Mouse (Mus musculus) liver, embryonic 15.5 days (tissue): ENCODE measurements around the gene Prkce. TPM values are rescaled to one million over a fixed set of nuclear protein-coding genes. Genes with fewer than 3 reads are reported as not detected.

ENCODE experiments used
- ATAC-seq: fragments of 200-750 bp; cut with Nextera tagmentation; 2 replicates; pipeline ENCODE4 v1.8.0; 2017; ENCODE audit warnings: moderate number of reproducible peaks, mild to moderate bottlenecking, moderate library complexity; ENCODE audit not compliant: insufficient read depth
- H3K27ac ChIP-seq: fragments of 300-500 bp; sonication (generic); replicated peaks from 2 replicates; pipeline ENCODE4 v1.5.1; 2015; ENCODE audit warnings: mild to moderate bottlenecking, inconsistent platforms
- H3K27me3 ChIP-seq: fragments of 300-500 bp; sonication (generic); 2 replicates; pipeline ENCODE4 v1.6.1; 2015; ENCODE audit warnings: mild to moderate bottlenecking, inconsistent platforms
- H3K36me3 ChIP-seq: fragments of 300-500 bp; sonication (generic); replicated peaks from 2 replicates; pipeline ENCODE4 v1.6.1; 2015; ENCODE audit warnings: moderate library complexity, mild to moderate bottlenecking, inconsistent platforms
- H3K4me1 ChIP-seq: fragments of 300-500 bp; sonication (generic); replicated peaks from 2 replicates; pipeline ENCODE4 v1.6.1; 2015; ENCODE audit warnings: inconsistent platforms
- H3K4me2 ChIP-seq: fragments of 300-500 bp; sonication (generic); 2 replicates; pipeline ENCODE4 v1.6.1; 2015; ENCODE audit warnings: moderate library complexity, mild to moderate bottlenecking, inconsistent platforms
- H3K4me3 ChIP-seq: fragments of 300-500 bp; sonication (generic); replicated peaks from 2 replicates; pipeline ENCODE4 v1.5.1; 2015; ENCODE audit warnings: mild to moderate bottlenecking, inconsistent platforms
- H3K9ac ChIP-seq: fragments of 300-500 bp; sonication (generic); 2 replicates; pipeline ENCODE4 v1.6.1; 2015; ENCODE audit warnings: moderate library complexity, mild to moderate bottlenecking, inconsistent platforms
- H3K9me3 ChIP-seq: fragments of 300-500 bp; sonication (generic); replicated peaks from 2 replicates; pipeline ENCODE4 v1.6.1; 2016; ENCODE audit warnings: inconsistent platforms
- WGBS: fragments of 180-500 bp; shearing (Covaris S2); methylation state at CpG from one replicate; pipeline ENCODE4 v1.1.7; 2015; ENCODE audit warnings: mixed read lengths; ENCODE audit not compliant: insufficient replicate concordance; 5-methylcytosine and 5-hydroxymethylcytosine counted together
- polyA plus RNA-seq: library from polyadenylated mRNA; unstranded; fragments of >200 nt; fragmentation: Nextera tagmentation; extraction: Ambion mirVana; gene quantifications from 2 replicates; pipeline ENCODE4 v1.2.1, GENCODE M21; 2015

The Prkce gene
- polyA plus RNA-seq, 1 experiment from 2014 or later, result 0.79 TPM

DNA sequence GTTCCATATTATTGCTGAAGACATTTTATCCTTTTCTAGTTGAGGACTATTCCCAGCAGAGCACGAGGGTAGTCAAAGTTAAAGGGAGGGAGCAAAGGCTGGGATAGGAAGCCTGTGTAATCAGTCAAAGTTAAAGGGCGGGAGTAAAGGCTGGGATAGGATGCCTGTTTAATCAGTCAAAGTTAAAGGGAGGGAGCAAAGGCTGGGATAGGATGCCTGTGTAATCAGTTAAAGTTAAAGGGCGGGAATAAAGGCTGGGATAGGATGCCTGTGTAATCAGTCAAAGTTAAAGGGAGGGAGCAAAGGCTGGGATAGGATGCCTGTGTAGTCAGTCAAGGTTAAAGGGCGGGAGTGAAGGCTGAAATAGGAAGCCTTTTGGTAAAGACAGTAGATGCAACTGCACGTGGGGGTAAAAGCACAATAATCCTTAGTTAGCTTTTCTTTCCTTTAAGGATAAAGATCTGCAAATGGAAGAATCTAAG lies 16.7 kb upstream of the Prkce start:
- WGBS, result 18% methylated on average over 5 of the region's 5 CpGs
- no peaks in the 10 kb centered on the region for H3K9me3 ChIP-seq
- H3K4me2 ChIP-seq, result no peak overlapping the region; the same call in 1 of the 2 replicates
- peaks cover 4% of the 10 kb centered on the region for H3K4me1 ChIP-seq
- no peaks in the 10 kb centered on the region for H3K27me3 ChIP-seq
- no peak overlapping the region for H3K27ac ChIP-seq
- peak; percentile 80 for ATAC-seq
- H3K4me3 ChIP-seq, result no peak overlapping the region
- no peak overlapping the region for H3K9ac ChIP-seq
- H3K36me3 ChIP-seq, result no peaks in the 10 kb centered on the region

DNA sequence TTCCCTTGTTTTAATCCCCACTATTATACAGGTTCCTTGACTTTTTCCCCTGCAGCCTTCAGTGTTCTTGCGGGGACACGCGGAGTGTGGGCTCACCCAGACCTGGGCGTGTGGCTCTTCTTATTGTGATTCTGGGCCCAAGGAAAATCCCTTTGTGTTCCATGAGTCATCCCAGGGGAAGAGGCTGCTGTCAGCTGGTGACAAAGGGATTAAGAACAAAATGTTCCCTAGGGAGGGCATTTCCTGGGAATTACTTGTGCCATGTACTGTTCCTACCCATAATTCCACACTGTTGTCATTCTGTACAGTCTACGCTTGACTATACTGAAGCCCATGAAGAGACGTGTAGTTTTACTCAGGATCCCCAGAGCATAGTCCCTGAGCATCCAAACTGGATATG lies 10.6 kb upstream of the Prkce start:
- Histone ChIP-seq H3K9me3 (no peaks in the 10 kb centered on the region), H3K36me3 (no peaks in the 10 kb centered on the region), H3K4me2 (no peak overlapping the region), H3K4me3 (no peak overlapping the region), H3K27me3 (0 out of 2 replicates have a peak, but pooled peaks cover 4% of the 10 kb centered on the region), H3K9ac (no peak overlapping the region), H3K27ac (no peak overlapping the region), H3K4me1 (no peaks in the 10 kb centered on the region)
- WGBS, result 74% methylated on average over 6 of the region's 6 CpGs
- ATAC-seq, result no peak

DNA sequence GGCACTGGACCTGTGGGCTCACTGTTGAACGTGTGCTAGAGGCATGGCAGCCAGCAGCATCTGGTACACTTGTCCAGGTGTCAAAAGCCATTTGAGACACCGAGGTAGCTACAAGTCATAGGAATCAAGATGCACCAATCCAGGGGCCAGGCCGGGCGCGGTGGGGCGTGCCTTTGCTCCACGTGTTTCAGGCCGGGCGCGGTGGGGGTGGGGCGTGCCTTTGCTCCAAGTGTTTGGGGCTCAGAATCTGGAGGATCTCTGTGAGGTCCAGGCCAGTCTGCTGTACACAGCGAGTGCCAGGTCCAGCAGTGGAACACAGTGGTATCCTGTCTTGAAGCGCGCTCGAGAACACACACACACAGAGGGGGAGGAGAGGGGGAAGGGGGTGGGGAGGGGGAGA lies 4.9 kb upstream of the Prkce start:
- Histone ChIP-seq H3K9me3 (no peaks in the 10 kb centered on the region), H3K4me3 (no peak overlapping the region), H3K36me3 (no peaks in the 10 kb centered on the region), H3K4me2 (no peak overlapping the region), H3K4me1 (peaks cover 14% of the 10 kb centered on the region), H3K27ac (no peak overlapping the region), H3K9ac (no peak overlapping the region), H3K27me3 (peaks cover 23% of the 10 kb centered on the region)
- 58% methylated on average over 15 of the region's 15 CpGs for WGBS
- no peak for ATAC-seq

DNA sequence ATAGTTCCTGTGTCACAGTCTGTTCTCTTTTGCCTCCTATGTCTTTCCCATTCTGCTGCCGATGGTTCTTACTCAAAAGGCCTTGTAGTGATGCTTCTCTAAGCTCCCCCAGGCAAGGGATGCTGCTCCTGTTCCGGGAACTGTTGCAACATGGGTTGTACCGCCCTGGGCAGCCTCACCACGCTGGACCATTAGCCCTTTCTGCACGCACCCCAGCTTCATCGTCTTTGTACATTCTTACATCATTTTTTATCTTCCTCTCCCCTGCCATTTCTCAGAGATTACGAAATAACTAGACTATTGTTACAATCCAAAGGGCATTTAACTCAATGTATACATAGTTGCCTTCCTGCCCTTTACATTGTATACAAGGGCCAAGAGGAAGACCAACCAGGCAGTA lies 3.2 kb upstream of the Prkce start:
- H3K4me1 ChIP-seq, result peaks cover 29% of the 10 kb centered on the region
- no peak overlapping the region for H3K27ac ChIP-seq
- WGBS, result 50% methylated on average over 7 of the region's 7 CpGs
- ATAC-seq, result no peak
- H3K9me3 ChIP-seq, result no peaks in the 10 kb centered on the region
- no peak overlapping the region for H3K9ac ChIP-seq
- no peak overlapping the region for H3K4me3 ChIP-seq
- no peak overlapping the region for H3K4me2 ChIP-seq
- peaks cover 36% of the 10 kb centered on the region for H3K27me3 ChIP-seq
- H3K36me3 ChIP-seq, result no peaks in the 10 kb centered on the region

DNA sequence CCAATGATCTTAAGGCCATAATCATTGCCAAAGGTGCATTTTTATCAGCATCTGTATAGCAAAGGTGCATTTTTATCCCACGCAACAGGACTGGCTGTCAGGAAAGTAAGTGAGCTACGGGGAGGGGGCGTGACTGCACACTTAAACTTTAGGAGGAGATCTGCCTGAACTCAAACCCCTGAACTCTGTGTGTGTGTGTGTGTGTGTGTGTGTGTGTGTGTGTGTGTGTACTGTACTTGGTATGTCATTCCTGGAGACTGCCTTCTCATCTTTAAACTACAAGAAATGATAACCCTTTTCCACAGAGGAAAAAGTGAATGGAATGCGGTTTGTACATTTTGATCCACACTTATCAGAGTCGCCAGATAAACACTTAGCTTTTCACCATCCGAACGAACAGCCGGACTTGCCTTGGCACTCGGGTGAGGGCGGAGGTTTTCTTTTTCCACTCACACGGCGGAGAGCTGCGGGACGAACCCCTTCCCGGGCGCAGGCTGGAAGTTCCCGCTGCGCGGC lies 1.5 kb upstream of the Prkce start:
- no peak for ATAC-seq
- peaks cover 32% of the 10 kb centered on the region for H3K4me1 ChIP-seq
- no peaks in the 10 kb centered on the region for H3K36me3 ChIP-seq
- WGBS, result 6% methylated on average over 19 of the region's 19 CpGs
- peak overlapping the region; percentile 64 for H3K9ac ChIP-seq
- peak overlapping the region; percentile 89 for H3K4me2 ChIP-seq
- H3K9me3 ChIP-seq, result no peaks in the 10 kb centered on the region
- peak overlapping the region; percentile 74 for H3K4me3 ChIP-seq
- H3K27me3 ChIP-seq, result peaks cover 53% of the 10 kb centered on the region
- peak overlapping the region; percentile 85 for H3K27ac ChIP-seq

DNA sequence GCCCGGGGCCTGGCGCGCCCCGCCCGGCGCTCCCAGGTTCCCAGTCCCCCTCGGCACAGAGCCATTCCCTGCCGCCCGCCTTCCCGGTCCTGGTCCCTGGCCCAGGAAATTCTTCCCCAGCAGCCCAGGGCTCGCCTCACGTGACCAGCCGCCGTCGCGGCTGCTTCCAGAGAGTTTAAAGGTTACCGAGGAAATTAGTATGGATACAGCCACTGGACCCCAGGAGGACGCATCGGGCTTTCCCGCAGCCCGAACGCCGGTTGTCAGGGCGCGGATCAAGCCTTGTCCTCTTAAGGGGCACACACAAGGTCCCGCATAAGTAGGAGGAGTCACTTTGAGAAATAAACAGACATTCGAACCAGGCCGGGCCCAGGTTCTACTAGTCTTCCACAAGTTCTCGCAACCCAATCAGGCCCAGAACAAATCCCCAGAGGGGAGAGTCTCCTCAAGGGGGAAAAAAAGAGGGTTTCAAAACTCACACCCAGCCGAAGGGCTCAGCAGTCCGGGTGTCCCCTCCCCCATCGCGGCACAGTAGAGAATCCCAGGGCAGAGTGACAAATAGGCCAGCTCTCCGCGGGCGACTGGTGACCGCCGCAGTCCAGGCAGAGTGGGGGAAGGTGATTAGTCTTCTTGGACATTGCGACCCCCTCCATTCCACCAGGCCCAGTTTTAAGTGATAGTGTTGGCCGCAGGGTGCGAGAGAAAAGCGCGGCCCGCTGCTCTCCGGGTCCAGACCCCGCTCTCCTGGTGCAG lies 842 bp upstream of the Prkce start:
- Histone ChIP-seq H3K4me3 (peak overlapping the region; percentile 74), H3K27me3 (peaks cover 55% of the 10 kb centered on the region), H3K4me2 (peak overlapping the region; percentile 89), H3K9me3 (no peaks in the 10 kb centered on the region), H3K27ac (peak overlapping the region; percentile 85), H3K9ac (peak overlapping the region; percentile 64), H3K4me1 (peaks cover 32% of the 10 kb centered on the region), H3K36me3 (no peaks in the 10 kb centered on the region)
- WGBS, result under 1% methylated on average over 46 of the region's 46 CpGs
- peak; percentile 55 for ATAC-seq

DNA sequence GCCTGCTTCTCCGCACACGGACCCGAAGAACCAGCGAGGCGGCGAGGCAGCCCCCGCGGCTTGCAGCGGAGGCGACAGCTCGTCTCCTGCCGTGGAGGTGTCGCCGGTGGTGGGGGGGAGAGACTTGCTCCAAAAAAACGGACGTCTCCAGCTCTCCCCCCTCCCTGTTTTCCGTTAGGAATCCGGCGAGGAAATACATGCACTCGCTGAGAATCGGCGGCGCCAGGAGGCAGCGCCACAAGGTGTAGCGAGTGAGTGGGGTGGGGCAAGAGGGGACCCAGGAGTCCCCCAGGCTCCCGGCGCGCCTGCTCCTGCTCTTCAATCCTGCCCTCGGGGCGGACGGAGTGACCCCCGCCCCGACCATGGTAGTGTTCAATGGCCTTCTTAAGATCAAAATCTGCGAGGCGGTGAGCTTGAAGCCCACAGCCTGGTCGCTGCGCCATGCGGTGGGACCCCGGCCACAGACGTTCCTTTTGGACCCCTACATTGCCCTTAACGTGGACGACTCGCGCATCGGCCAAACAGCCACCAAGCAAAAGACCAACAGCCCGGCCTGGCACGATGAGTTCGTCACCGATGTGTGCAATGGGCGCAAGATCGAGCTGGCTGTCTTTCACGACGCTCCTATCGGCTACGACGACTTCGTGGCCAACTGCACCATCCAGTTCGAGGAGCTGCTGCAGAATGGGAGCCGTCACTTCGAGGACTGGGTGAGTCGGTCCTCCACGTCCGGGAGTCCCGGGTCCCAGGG lies 821 bp downstream of the Prkce start:
- peaks cover 61% of the 10 kb centered on the region for H3K27me3 ChIP-seq

DNA sequence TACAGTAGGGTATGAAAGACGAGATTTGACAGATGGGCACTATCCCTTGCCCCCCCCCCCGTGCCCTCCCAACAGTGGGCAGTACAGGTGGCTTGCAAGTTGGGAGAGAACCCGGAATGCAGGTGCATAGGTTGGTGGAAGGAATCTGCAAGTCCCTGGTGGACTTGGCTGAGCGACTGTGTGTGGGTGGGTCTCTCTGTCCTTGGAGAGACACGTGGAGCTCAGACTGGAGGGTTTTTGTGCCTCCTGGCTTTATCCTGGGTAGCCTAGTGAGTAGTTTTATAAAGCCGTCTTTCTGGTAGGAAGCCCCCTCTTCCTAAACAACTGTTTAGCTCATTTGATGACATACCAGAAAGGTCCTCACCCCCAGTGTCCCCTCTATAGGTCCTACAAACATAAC lies 1.5 kb downstream of the Prkce start:
- Histone ChIP-seq H3K9ac (no peak overlapping the region), H3K27ac (no peak overlapping the region), H3K4me2 (peak overlapping the region; percentile 89), H3K36me3 (no peaks in the 10 kb centered on the region), H3K4me3 (peak overlapping the region; percentile 74), H3K4me1 (peaks cover 24% of the 10 kb centered on the region), H3K27me3 (peaks cover 61% of the 10 kb centered on the region), H3K9me3 (no peaks in the 10 kb centered on the region)
- no peak for ATAC-seq
- WGBS, result 30% methylated on average over 6 of the region's 6 CpGs

More for the DNA sequence above, 821 bp downstream of the Prkce start:
- ATAC-seq, result no peak
- peaks cover 24% of the 10 kb centered on the region for H3K4me1 ChIP-seq
- peak overlapping the region; percentile 89 for H3K4me2 ChIP-seq
- peak overlapping the region; percentile 85; the same call in 1 of the 2 replicates for H3K27ac ChIP-seq
- under 1% methylated on average over 64 of the region's 64 CpGs for WGBS
- no peaks in the 10 kb centered on the region for H3K36me3 ChIP-seq
- H3K9me3 ChIP-seq, result no peaks in the 10 kb centered on the region
- peak overlapping the region; percentile 64 for H3K9ac ChIP-seq
- peak overlapping the region; percentile 74 for H3K4me3 ChIP-seq

DNA sequence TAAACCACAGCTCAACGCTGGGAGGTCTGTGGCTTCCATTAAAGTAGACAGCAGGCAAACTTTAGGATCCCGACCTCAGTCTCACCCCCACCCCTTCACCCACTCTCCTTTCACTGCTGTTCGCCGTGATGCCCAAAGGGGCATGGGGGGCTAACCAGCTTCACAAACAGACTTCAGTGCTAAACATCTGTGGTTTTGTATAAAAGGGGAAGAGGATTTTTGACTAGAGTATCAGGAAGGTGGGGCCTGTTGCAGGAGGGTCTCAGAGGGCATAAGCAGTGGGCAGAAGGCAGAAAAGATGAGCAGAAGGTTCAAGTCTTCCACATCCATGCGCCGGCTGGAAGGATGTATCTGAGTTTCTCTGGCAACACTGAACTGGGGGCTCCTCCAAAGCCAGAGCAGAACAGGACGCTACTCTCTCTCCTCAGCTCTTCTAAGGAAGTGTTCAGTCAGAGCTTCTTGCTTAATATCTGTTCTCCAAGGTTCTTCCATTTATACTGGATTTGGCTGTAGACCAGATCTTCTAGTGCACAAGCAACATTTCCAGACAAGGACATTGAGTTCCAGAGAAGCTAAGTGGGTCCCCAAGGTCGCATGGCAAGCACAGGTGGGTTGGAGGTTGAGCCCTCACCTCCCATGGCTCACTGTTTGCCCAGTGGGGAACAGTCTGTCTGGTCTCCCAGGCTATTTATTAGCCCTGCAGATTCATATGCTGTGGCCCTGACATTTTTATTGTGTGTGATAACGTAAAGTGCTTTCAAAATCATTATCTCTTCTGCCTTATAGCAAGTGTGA lies 2.8 kb downstream of the Prkce start:
- no peak overlapping the region for H3K4me3 ChIP-seq
- H3K9me3 ChIP-seq, result no peaks in the 10 kb centered on the region
- peaks cover 61% of the 10 kb centered on the region for H3K27me3 ChIP-seq
- WGBS, result 35% methylated on average over 9 of the region's 9 CpGs
- no peak overlapping the region for H3K4me2 ChIP-seq
- no peak overlapping the region for H3K27ac ChIP-seq
- H3K36me3 ChIP-seq, result no peaks in the 10 kb centered on the region
- H3K9ac ChIP-seq, result no peak overlapping the region
- ATAC-seq, result no peak
- peaks cover 24% of the 10 kb centered on the region for H3K4me1 ChIP-seq

DNA sequence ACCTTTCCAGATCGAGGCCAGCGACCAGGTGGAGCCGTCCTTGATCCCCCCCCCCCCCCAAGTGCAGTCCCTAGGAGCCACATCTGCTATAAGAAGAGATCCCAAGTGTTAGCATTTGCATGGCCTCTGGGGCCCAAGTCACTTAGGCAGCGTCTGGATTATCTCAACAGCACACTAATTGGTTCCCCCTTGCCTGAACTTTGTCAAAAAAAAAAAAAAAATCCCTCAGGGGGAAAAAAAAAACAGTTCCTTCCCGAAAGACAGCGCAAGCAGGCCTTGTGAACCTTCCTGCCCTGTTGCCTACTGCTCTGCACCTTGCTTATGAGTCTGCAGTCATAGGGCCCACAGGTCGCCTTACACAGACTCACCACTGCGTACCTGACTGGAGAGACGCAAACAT lies 7.9 kb downstream of the Prkce start:
- ATAC-seq, result no peak
- no peak overlapping the region for H3K9ac ChIP-seq
- H3K36me3 ChIP-seq, result no peaks in the 10 kb centered on the region
- no peak overlapping the region for H3K27ac ChIP-seq
- no peaks in the 10 kb centered on the region for H3K9me3 ChIP-seq
- H3K4me3 ChIP-seq, result no peak overlapping the region
- no peaks in the 10 kb centered on the region for H3K4me1 ChIP-seq
- 51% methylated on average over 9 of the region's 9 CpGs for WGBS
- peaks cover 13% of the 10 kb centered on the region for H3K27me3 ChIP-seq
- H3K4me2 ChIP-seq, result no peak overlapping the region
